Mouse (Mus musculus) olfactory bulb, adult 2 months (tissue): ENCODE measurements around the gene Adk.

ENCODE experiments used
- CTCF ChIP-seq: fragments of 200-500 bp; IDR thresholded peaks from 2 replicates; pipeline ENCODE4 v1.5.1; 2012; ENCODE audit warnings: low read depth, mild to moderate bottlenecking, low read length, moderate library complexity; ENCODE audit not compliant: insufficient read depth
- POLR2A ChIP-seq: fragments of 200-500 bp; IDR thresholded peaks from 2 replicates; pipeline ENCODE4 v1.6.1; 2012; ENCODE audit warnings: mild to moderate bottlenecking, low read depth, low read length, moderate library complexity; ENCODE audit not compliant: insufficient read depth

- TF ChIP-seq CTCF (no peak), POLR2A (no peak)
Observed at GRCm38 (mm10) chr14:21107551-21107950, 55.2 kb downstream of the Adk start.
